Mouse (Mus musculus) lung, adult 2 months (tissue): ENCODE results near the gene Epha4. TPM values are rescaled to one million over a fixed set of nuclear protein-coding genes. Genes with fewer than 3 reads are reported as not detected.

Source experiments
- DNase-seq: peaks from one replicate; pipeline ENCODE4 v3.0.0; 2022
- H3K4me1 ChIP-seq: fragments of 200-500 bp; 2 replicates; pipeline ENCODE4 v1.6.1; 2011; ENCODE audit warnings: low read length; ENCODE audit not compliant: control insufficient read depth, insufficient read depth
- H3K4me3 ChIP-seq: fragments of 200-500 bp; replicated peaks from 2 replicates; pipeline ENCODE3; 2011; ENCODE audit warnings: low read depth, mild to moderate bottlenecking, control low read depth, low read length; ENCODE audit errors: extremely low read depth
- CTCF ChIP-seq: fragments of 200-500 bp; IDR thresholded peaks from 2 replicates; pipeline ENCODE4 v1.5.1; 2011; ENCODE audit warnings: mild to moderate bottlenecking, low read length, control low read depth; ENCODE audit not compliant: insufficient read depth
- POLR2A ChIP-seq: fragments of 200-500 bp; IDR thresholded peaks from 2 replicates; pipeline ENCODE4 v1.6.1; 2011; ENCODE audit warnings: low read depth, mild to moderate bottlenecking, control low read depth, low read length, borderline replicate concordance; ENCODE audit errors: extremely low read depth
- WGBS: fragments of 180-500 bp; shearing (Covaris S2); methylation state at CpG from one replicate; pipeline ENCODE4 v1.1.7; 2018; 5-methylcytosine and 5-hydroxymethylcytosine counted together
- polyA plus RNA-seq: library from polyadenylated mRNA; depleted of rRNA; stranded (reverse); fragments of >200 nt; gene quantifications from 2 replicates; pipeline ENCODE4 v1.2.3, GENCODE M21; 2012

Epha4 gene
- polyA plus RNA-seq, 1 experiment: 20.6 TPM

GRCm38 (mm10) chr1:77410716-77411115 lies 104.2 kb downstream of the Epha4 start:
- WGBS: 100% methylated on average over 2 of the region's 2 CpGs
- Histone ChIP-seq H3K4me1 (peaks cover 2% of the 10 kb centered on the region; the same call in 1 of the 2 replicates), H3K4me3 (no peak overlapping the region)
- DNase-seq: no peak
- TF ChIP-seq CTCF: no peak
- TF ChIP-seq POLR2A: no peak

DNA sequence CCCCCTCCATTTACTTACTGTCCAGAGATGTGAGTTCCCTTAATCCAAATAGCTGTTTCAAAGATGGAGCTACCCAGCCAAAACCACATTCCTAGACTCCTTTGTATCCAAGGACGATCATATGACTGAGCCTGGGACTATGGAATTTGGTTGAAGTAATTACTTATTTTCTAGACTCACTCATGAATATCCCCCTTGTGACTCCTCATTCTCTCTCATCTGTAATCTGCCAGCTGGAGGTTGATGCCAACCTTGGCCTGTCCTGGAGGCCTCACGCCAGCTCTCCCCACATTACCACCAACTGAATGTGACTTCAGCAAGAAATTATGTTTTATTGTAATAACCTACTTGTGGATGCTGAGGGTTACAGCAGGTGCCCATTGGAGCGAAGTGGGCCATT lies 104.7 kb downstream of the Epha4 start:
- TF ChIP-seq CTCF: no peak
- no peak for TF ChIP-seq POLR2A
- peaks cover 2% of the 10 kb centered on the region; the same call in 1 of the 2 replicates for H3K4me1 ChIP-seq
- no peak for DNase-seq
- H3K4me3 ChIP-seq: no peak overlapping the region
- 85% methylated on average over 3 of the region's 3 CpGs for WGBS

DNA sequence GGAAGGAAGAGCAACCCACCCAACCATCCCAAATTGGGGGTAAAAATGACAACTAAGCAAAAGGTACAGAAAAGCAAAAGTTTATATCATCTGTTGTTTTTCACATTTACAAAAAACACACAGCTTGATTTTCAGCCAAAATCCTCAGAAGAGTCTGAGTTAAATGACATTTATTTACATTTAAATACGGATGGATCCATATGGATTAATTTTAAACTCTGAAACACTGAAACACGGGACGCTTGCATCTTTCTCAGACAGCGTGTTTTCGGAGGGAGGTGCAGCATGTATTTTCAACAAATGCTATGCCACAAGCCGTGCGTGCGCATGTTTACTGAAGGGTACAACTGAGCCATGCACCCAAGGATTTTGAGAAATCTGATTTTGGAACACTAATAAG lies 105.4 kb downstream of the Epha4 start:
- peaks cover 2% of the 10 kb centered on the region; the same call in 1 of the 2 replicates for H3K4me1 ChIP-seq
- 88% methylated on average over 8 of the region's 8 CpGs for WGBS
- no peak for TF ChIP-seq POLR2A
- no peak for TF ChIP-seq CTCF
- DNase-seq: no peak
- H3K4me3 ChIP-seq: no peak overlapping the region

GRCm38 (mm10) chr1:77407417-77407816 lies 107.5 kb downstream of the Epha4 start:
- Histone ChIP-seq H3K4me3 (no peak overlapping the region), H3K4me1 (peaks cover 2% of the 10 kb centered on the region; the same call in 1 of the 2 replicates)
- no peak for DNase-seq
- TF ChIP-seq POLR2A (no peak), CTCF (no peak)
- 57% methylated on average over 9 of the region's 9 CpGs for WGBS

- TF ChIP-seq POLR2A (no peak), CTCF (no peak)
- WGBS: 84% methylated on average over 9 of the region's 9 CpGs
- Histone ChIP-seq H3K4me3 (no peak overlapping the region), H3K4me1 (peaks cover 2% of the 10 kb centered on the region; the same call in 1 of the 2 replicates)
- DNase-seq: no peak
Observed at GRCm38 (mm10) chr1:77406631-77407030, 108.3 kb downstream of the Epha4 start.

DNA sequence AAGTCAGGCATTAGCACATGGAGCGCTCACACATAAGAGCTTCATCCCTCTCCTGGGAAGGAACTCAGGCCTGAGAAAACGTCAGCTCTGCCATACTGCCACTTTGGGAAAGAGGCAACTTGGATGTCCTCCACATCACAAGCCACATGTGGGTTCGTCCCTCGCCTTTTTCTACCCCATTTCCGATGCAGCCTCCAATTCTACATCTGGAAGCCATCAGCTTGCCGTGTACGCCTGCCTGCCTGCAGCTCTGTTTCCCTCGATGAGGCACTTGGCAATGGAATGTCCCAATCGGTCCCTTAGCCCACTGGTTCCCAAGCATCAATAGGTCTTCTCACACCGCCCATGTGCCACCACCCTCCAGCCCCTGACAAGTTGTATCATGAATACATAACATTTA lies 110.4 kb downstream of the Epha4 start:
- WGBS: 76% methylated on average over 10 of the region's 10 CpGs
- Histone ChIP-seq H3K4me1 (peaks cover 2% of the 10 kb centered on the region; the same call in 1 of the 2 replicates), H3K4me3 (no peak overlapping the region)
- TF ChIP-seq POLR2A: no peak
- TF ChIP-seq CTCF: no peak
- DNase-seq: no peak

- no peak for DNase-seq
- Histone ChIP-seq H3K4me3 (no peak overlapping the region), H3K4me1 (peaks cover under 1% of the 10 kb centered on the region; the same call in 1 of the 2 replicates)
- 81% methylated on average over 4 of the region's 4 CpGs for WGBS
- TF ChIP-seq POLR2A (no peak), CTCF (no peak)
Observed at GRCm38 (mm10) chr1:77402942-77403341, 111.9 kb downstream of the Epha4 start.

- TF ChIP-seq CTCF (no peak), POLR2A (no peak)
- DNase-seq: no peak
- 50% methylated on average over 1 of the region's 1 CpGs for WGBS
- Histone ChIP-seq H3K4me1 (no peaks in the 10 kb centered on the region), H3K4me3 (no peak overlapping the region)
Observed at GRCm38 (mm10) chr1:77401465-77401864, 113.4 kb downstream of the Epha4 start.

- WGBS: 95% methylated on average over 6 of the region's 6 CpGs
- DNase-seq: no peak
- no peak overlapping the region for H3K4me3 ChIP-seq
- no peak for TF ChIP-seq POLR2A
- no peak for TF ChIP-seq CTCF
- peaks cover 2% of the 10 kb centered on the region; the same call in 1 of the 2 replicates for H3K4me1 ChIP-seq
Observed at GRCm38 (mm10) chr1:77391590-77391989, 123.3 kb downstream of the Epha4 start.

DNA sequence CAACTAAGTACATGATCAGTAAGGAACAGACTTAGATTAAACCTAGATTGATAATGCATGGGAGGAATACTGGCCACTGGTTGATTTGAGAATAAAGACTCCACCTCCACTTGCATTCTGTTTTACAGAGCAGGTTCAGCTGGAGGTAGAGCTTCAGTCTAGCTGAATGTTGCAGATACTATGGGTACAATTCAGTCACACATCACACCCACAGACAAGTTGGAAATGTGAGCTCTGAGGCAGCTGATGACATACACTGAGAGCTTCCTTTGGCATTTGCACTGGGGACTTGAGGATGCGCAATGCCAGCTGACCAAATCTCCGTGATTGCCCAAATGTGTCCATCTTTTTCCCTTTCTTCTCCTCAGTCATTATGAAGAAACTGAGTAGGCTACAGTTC lies 125.8 kb downstream of the Epha4 start:
- no peak overlapping the region for H3K4me3 ChIP-seq
- H3K4me1 ChIP-seq: no peaks in the 10 kb centered on the region
- no peak for DNase-seq
- TF ChIP-seq POLR2A: no peak
- no peak for TF ChIP-seq CTCF
- WGBS: 96% methylated on average over 2 of the region's 2 CpGs

GRCm38 (mm10) chr1:77388556-77388955 lies 126.3 kb downstream of the Epha4 start:
- no peak for TF ChIP-seq CTCF
- no peak for TF ChIP-seq POLR2A
- H3K4me1 ChIP-seq: no peaks in the 10 kb centered on the region
- no peak for DNase-seq
- H3K4me3 ChIP-seq: no peak overlapping the region
- 48% methylated on average over 4 of the region's 4 CpGs for WGBS
